20 mouse cellular contexts compared by ENCODE assay signal in the genomic region with DNA sequence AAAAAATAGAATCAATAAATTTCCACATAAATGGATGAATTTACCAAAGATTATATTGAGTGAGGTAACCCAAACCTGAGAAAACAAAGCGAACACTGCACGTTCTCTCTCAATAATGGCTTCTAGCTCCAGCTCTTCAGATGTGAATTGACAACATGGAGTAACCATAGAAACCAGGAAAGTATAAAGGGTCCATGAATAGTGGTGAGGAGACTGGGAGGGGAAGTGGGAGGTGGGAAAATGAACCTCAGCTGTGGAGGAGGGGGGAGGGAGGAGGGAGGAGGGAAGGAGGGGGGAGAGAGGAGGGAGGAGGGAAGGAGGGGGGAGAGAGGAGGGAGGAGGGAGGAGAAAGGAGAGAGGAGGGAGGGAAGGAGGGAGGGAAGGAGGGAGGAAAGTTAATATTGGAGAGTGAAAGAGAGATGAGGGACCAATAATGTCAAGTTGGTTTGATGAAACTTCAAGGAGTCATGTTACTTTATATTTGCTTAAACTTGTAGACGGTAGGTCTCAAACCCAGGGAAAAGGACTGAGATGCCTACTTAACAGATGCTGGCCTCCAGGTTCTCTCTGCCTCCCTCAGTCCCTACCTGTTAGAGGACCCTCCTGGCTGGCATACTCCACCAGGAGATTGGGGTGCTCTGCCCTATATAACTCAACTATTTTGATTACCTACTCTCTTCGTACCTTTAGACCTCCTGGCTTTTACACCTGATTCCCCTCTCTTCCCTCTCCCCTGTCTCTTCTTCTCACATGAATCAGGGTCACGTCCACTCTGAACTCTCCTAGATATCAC.
A peak's percentile ranks its signal among the peaks of the same experiment; 100 is the strongest.
DNase-seq lines count a peak whose midpoint lies in the region; ATAC-seq and TF ChIP-seq lines count a peak whose summit lies in the region.
"Had no signal": no experiment of that assay in that cellular context is flagged by ENCODE, and none has a peak within 500 bp of the region (broad histone marks: within the 10 kb centered on the region; RNA-seq: fewer than 3 reads in every experiment).

No protein-coding gene starts in this region.

- peak; percentile 82 for DNase-seq in brain, embryonic 14.5 days (ENCODE audit: low read depth)
- DNase-seq in embryo, embryonic 11 days, result peak; percentile 13
- DNase-seq in midbrain, embryonic 14.5 days, result peak; percentile 58
- DNase-seq in thymus, adult 18-20 months, result no peak
- no peak for DNase-seq in urinary bladder, adult 18-20 months (ENCODE audit: low spot score in 2 of 2)
- no peak for DNase-seq in adrenal gland, adult 8-10 months
- no peak for DNase-seq in gastrocnemius, postnatal 4 days (ENCODE audit: low spot score in 2 of 2)
- DNase-seq: cerebellum, postnatal 14 days; heart, postnatal 36 days; kidney, postnatal 14 days; liver, embryonic 13.5 days; lung, postnatal 10 days; thymus, postnatal 25 days had no signal

- no peak overlapping the region for H3K4me2 ChIP-seq in hindbrain, embryonic 13.5 days
- no peak overlapping the region for H3K4me2 ChIP-seq in midbrain, embryonic 14.5 days (ENCODE audit: low read length)
- H3K4me2 ChIP-seq: embryonic facial prominence, embryonic 13.5 days; heart, embryonic 13.5 days; liver, embryonic 13.5 days had no signal

- no peaks in the 10 kb centered on the region for H3K36me3 ChIP-seq in hindbrain, embryonic 13.5 days
- no peaks in the 10 kb centered on the region for H3K36me3 ChIP-seq in midbrain, embryonic 14.5 days (ENCODE audit: control insufficient read depth, insufficient read depth, low read length)
- H3K36me3 ChIP-seq: embryonic facial prominence, embryonic 13.5 days; heart, embryonic 13.5 days; liver, embryonic 13.5 days had no signal

- H3K9ac ChIP-seq in hindbrain, embryonic 13.5 days, result no peak overlapping the region
- H3K9ac ChIP-seq in midbrain, embryonic 14.5 days (replicated peaks; ENCODE audit: low read length), result no peak overlapping the region
- H3K9ac ChIP-seq: embryonic facial prominence, embryonic 13.5 days; heart, embryonic 13.5 days; liver, embryonic 13.5 days had no signal

- peaks cover 2% of the 10 kb centered on the region for H3K4me1 ChIP-seq in hindbrain, embryonic 13.5 days (replicated peaks)
- H3K4me1 ChIP-seq in midbrain, embryonic 14.5 days (ENCODE audit: control insufficient read depth, insufficient read depth, low read length), result 0 out of 2 replicates have a peak, but pooled peaks cover 2% of the 10 kb centered on the region
- H3K4me1 ChIP-seq: embryonic facial prominence, embryonic 13.5 days; heart, embryonic 13.5 days; liver, embryonic 13.5 days; megakaryocyte, embryonic 14.5 days had no signal

- 53% methylated on average over 5 of the region's 5 CpGs for WGBS in hindbrain, embryonic 13.5 days
- 56% methylated on average over 5 of the region's 5 CpGs for WGBS in midbrain, embryonic 14.5 days

- no peak overlapping the region for H3K27ac ChIP-seq in hindbrain, embryonic 13.5 days
- H3K27ac ChIP-seq in midbrain, embryonic 14.5 days (replicated peaks; ENCODE audit: low read depth, low read length), result no peak overlapping the region
- H3K27ac ChIP-seq: embryonic facial prominence, embryonic 13.5 days; heart, embryonic 13.5 days; left cerebral cortex, adult 2 months; liver, embryonic 13.5 days; stomach, postnatal 0 days had no signal

- ATAC-seq in hindbrain, embryonic 13.5 days (ENCODE audit: low FRiP score), result peak; percentile 82
- ATAC-seq in midbrain, embryonic 14.5 days (ENCODE audit: low FRiP score, low TSS enrichment), result peak; percentile 77
- ATAC-seq: intestine, postnatal 0 days had no signal

- no peak for TF ChIP-seq CTCF in brain, embryonic 14.5 days (IDR thresholded peaks at IDR 0.05; ENCODE audit: borderline replicate concordance, extremely low read depth, insufficient read depth, insufficient read length)

- H3K9me3 ChIP-seq in hindbrain, embryonic 13.5 days, result no peaks in the 10 kb centered on the region
- H3K9me3 ChIP-seq in midbrain, embryonic 14.5 days (ENCODE audit: control insufficient read depth, low read length), result no peaks in the 10 kb centered on the region
- H3K9me3 ChIP-seq: embryonic facial prominence, embryonic 13.5 days; heart, embryonic 13.5 days; liver, embryonic 13.5 days; megakaryocyte, embryonic 14.5 days had no signal

- H3K27me3 ChIP-seq in hindbrain, embryonic 13.5 days, result no peaks in the 10 kb centered on the region
- no peaks in the 10 kb centered on the region for H3K27me3 ChIP-seq in midbrain, embryonic 14.5 days (ENCODE audit: control insufficient read depth, insufficient read depth, low read length)
- H3K27me3 ChIP-seq: embryonic facial prominence, embryonic 13.5 days; heart, embryonic 13.5 days; liver, embryonic 13.5 days; megakaryocyte, embryonic 14.5 days had no signal

- TF ChIP-seq POLR2A in brain, embryonic 14.5 days (IDR thresholded peaks at IDR 0.05; ENCODE audit: borderline replicate concordance, extremely low read depth, insufficient read depth, insufficient read length, poor library complexity, severe bottlenecking), result no peak

- H3K4me3 ChIP-seq in hindbrain, embryonic 13.5 days, result no peak overlapping the region
- no peak overlapping the region for H3K4me3 ChIP-seq in midbrain, embryonic 14.5 days (replicated peaks; ENCODE audit: low read depth, low read length)
- H3K4me3 ChIP-seq: embryonic facial prominence, embryonic 13.5 days; heart, embryonic 13.5 days; left cerebral cortex, adult 2 months; liver, embryonic 13.5 days; megakaryocyte, embryonic 14.5 days had no signal

Comparison
In these comparisons a context has a peak if more than half of its experiments do, and no peak if none do; other contexts are left out.
1. DNase-seq: peak in brain, embryonic 14.5 days (single experiment), embryo, embryonic 11 days (single experiment) and midbrain, embryonic 14.5 days (single experiment); none in thymus, adult 18-20 months (0 of 2), urinary bladder, adult 18-20 months (0 of 2), adrenal gland, adult 8-10 months (single experiment) and gastrocnemius, postnatal 4 days (0 of 2).